ENCODE assay signal across 9 mouse cellular contexts in the genomic region with DNA sequence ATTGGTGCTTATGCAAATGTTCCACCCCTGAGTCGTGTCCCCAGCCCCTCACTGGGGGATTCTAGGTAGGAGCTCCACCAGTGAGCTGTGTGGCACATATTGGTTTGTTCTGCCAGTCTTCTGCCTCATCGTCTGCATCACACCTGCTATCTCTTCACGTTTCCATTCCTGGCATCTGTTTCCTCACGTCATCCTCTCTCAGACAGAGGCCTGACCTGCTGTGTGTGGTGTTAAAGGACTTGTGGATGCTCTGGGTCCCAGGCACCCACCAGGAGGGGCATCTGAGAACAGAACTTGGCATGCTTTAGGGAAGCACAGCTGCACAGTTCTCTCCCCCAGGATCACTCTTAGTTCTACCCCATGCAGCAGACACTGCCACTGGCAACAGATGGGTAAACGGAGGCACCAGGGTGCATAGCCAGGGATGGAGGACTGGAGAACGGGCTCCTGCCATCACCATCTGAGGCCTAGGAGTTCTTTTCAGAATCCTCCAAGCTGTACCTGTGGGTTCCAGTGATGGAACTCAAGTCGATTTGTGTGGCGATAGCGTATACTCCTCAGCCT. TPM values are rescaled to one million over a fixed set of nuclear protein-coding genes. Genes with fewer than 3 reads are reported as not detected.
DNase-seq lines count a peak whose midpoint lies in the region; ATAC-seq and TF ChIP-seq lines count a peak whose summit lies in the region.
"Had no signal": no experiment of that assay in that cellular context is flagged by ENCODE, and none has a peak within 500 bp of the region (broad histone marks: within the 10 kb centered on the region; RNA-seq: fewer than 3 reads in every experiment).

No protein-coding gene starts in this region.

- intact Hi-C loops in left cerebral cortex, postnatal 4 days (cut with DNase I): no loop called here

- H3K27me3 ChIP-seq in embryonic facial prominence, embryonic 14.5 days (replicated peaks; ENCODE audit: control insufficient read depth, insufficient read depth, low read length): peaks cover 44% of the 10 kb centered on the region
- peaks cover 22% of the 10 kb centered on the region; the same call in 1 of the 2 replicates for H3K27me3 ChIP-seq in hindbrain, postnatal 0 days (ENCODE audit: insufficient read depth, low read length)
- H3K27me3 ChIP-seq in midbrain, embryonic 16.5 days (ENCODE audit: control insufficient read depth, insufficient read depth, low read depth, low read length): peaks cover 25% of the 10 kb centered on the region

- peaks cover 15% of the 10 kb centered on the region; the same call in 1 of the 2 replicates for H3K4me1 ChIP-seq in embryonic facial prominence, embryonic 14.5 days (ENCODE audit: control insufficient read depth, insufficient read depth, low read length)
- peaks cover 15% of the 10 kb centered on the region for H3K4me1 ChIP-seq in hindbrain, postnatal 0 days (ENCODE audit: insufficient read depth, low read length)
- H3K4me1 ChIP-seq in midbrain, embryonic 16.5 days (ENCODE audit: control insufficient read depth, insufficient read depth, low read length): peaks cover 20% of the 10 kb centered on the region

- H3K4me2 ChIP-seq in embryonic facial prominence, embryonic 14.5 days (ENCODE audit: low read depth, low read length): peak overlapping the region; percentile 88; the same call in 1 of the 2 replicates
- peak overlapping the region; percentile 90 for H3K4me2 ChIP-seq in hindbrain, postnatal 0 days (ENCODE audit: low read depth, low read length)
- peak overlapping the region; percentile 65 for H3K4me2 ChIP-seq in midbrain, embryonic 16.5 days (ENCODE audit: low read length)

- H3K9ac ChIP-seq in embryonic facial prominence, embryonic 14.5 days (ENCODE audit: low read depth, low read length): no peak overlapping the region
- H3K9ac ChIP-seq in hindbrain, postnatal 0 days (replicated peaks; ENCODE audit: low read length): peak overlapping the region; percentile 69
- peak overlapping the region; percentile 90 for H3K9ac ChIP-seq in midbrain, embryonic 16.5 days (ENCODE audit: low read depth, low read length)

- H3K36me3 ChIP-seq in embryonic facial prominence, embryonic 14.5 days (ENCODE audit: control insufficient read depth, insufficient read depth, low read length): no peaks in the 10 kb centered on the region
- no peaks in the 10 kb centered on the region for H3K36me3 ChIP-seq in hindbrain, postnatal 0 days (ENCODE audit: insufficient read depth, low read length)
- no peaks in the 10 kb centered on the region for H3K36me3 ChIP-seq in midbrain, embryonic 16.5 days (ENCODE audit: control insufficient read depth, insufficient read depth, low read length)

- peak overlapping the region; percentile 80 for H3K4me3 ChIP-seq in layer of hippocampus, adult 2 months
- peak overlapping the region; percentile 61; the same call in 1 of the 2 replicates for H3K4me3 ChIP-seq in embryonic facial prominence, embryonic 14.5 days (ENCODE audit: low read depth, low read length)
- peak overlapping the region; percentile 63 for H3K4me3 ChIP-seq in hindbrain, postnatal 0 days (ENCODE audit: low read length)
- peak overlapping the region; percentile 76 for H3K4me3 ChIP-seq in midbrain, embryonic 16.5 days (ENCODE audit: low read depth, low read length)

- H3K9me3 ChIP-seq in embryonic facial prominence, embryonic 14.5 days (ENCODE audit: control insufficient read depth, low read length): no peaks in the 10 kb centered on the region
- H3K9me3 ChIP-seq in hindbrain, postnatal 0 days (ENCODE audit: low read length): no peaks in the 10 kb centered on the region
- no peaks in the 10 kb centered on the region for H3K9me3 ChIP-seq in midbrain, embryonic 16.5 days (replicated peaks; ENCODE audit: control insufficient read depth, low read length, poor library complexity, severe bottlenecking)

- 35% methylated on average over 9 of the region's 9 CpGs for WGBS in embryonic facial prominence, embryonic 14.5 days
- WGBS in hindbrain, postnatal 0 days: 32% methylated on average over 9 of the region's 9 CpGs
- 28% methylated on average over 9 of the region's 9 CpGs for WGBS in midbrain, embryonic 16.5 days

- ATAC-seq in embryonic facial prominence, embryonic 14.5 days (ENCODE audit: low read depth): no peak
- ATAC-seq in hindbrain, postnatal 0 days: no peak
- no peak for ATAC-seq in midbrain, embryonic 16.5 days

- DNase-seq in layer of hippocampus, adult 2 months (ENCODE audit: low spot score in 2 of 2): no peak
- no peak for DNase-seq in layer of hippocampus, postnatal 25 days (ENCODE audit: extremely low spot score in 1 of 2, low spot score in 1 of 2)
- no peak for DNase-seq in embryonic facial prominence, embryonic 14.5 days (ENCODE audit: low spot score)
- no peak for DNase-seq in hindbrain, postnatal 0 days (ENCODE audit: low spot score)
- DNase-seq in left cerebral cortex, postnatal 4 days: no peak
- DNase-seq in urinary bladder, postnatal 4 days (ENCODE audit: low spot score in 2 of 2): no peak
- DNase-seq in right cerebral cortex, postnatal 14 days: no peak
- DNase-seq: adrenal gland, postnatal 10 days had no signal

- peak overlapping the region; percentile 94 for H3K27ac ChIP-seq in layer of hippocampus, adult 2 months
- no peak overlapping the region for H3K27ac ChIP-seq in embryonic facial prominence, embryonic 14.5 days (replicated peaks; ENCODE audit: low read depth, low read length)
- peak overlapping the region; percentile 78 for H3K27ac ChIP-seq in hindbrain, postnatal 0 days
- H3K27ac ChIP-seq in midbrain, embryonic 16.5 days (ENCODE audit: low read length): peak overlapping the region; percentile 78; the same call in 1 of the 2 replicates

- no peak for TF ChIP-seq CTCF in layer of hippocampus, adult 2 months (conservative IDR thresholded peaks at IDR 0.05)
- no peak for TF ChIP-seq CTCF in hindbrain, postnatal 0 days (IDR thresholded peaks at IDR 0.05; ENCODE audit: low read depth)

RNA-seq across cellular contexts. Expression of a gene that starts 0.6 kb away (rescaled TPM):
- 1 to 10 TPM; 5.3 TPM for total RNA-seq in layer of hippocampus, adult 2 months (2021)
- total RNA-seq in layer of hippocampus, postnatal 25 days (2021): 1 to 10 TPM; 4.9 to 5.6 TPM
- polyA plus RNA-seq in embryonic facial prominence, embryonic 14.5 days (2014; fragmentation: Nextera tagmentation; extraction: Ambion mirVana): 4.8 and 5.2 TPM in 2 replicates
- total RNA-seq in hindbrain, postnatal 0 days (2014; rRNA removed): 14.8 and 15.3 TPM in 2 replicates
- 7.3 and 7.4 TPM in 2 replicates for polyA plus RNA-seq in hindbrain, postnatal 0 days (2015; fragmentation: Nextera tagmentation; extraction: Ambion mirVana)
- polyA plus RNA-seq in midbrain, embryonic 16.5 days (2015; fragmentation: Nextera tagmentation; extraction: Ambion mirVana): 4.7 and 5.4 TPM in 2 replicates
- total RNA-seq in left cerebral cortex, postnatal 4 days (2021): 1 to 10 TPM; 4.5 to 5.5 TPM

RNA-seq across cellular contexts. Expression of a gene that starts 4.0 kb away (rescaled TPM):
- 100 to 1,000 TPM; 263 to 264 TPM for total RNA-seq in layer of hippocampus, adult 2 months (2021)
- 100 to 1,000 TPM; 235 to 291 TPM for total RNA-seq in layer of hippocampus, postnatal 25 days (2021)
- 1.1 and 1.4 TPM in 2 replicates for polyA plus RNA-seq in embryonic facial prominence, embryonic 14.5 days (2014; fragmentation: Nextera tagmentation; extraction: Ambion mirVana)
- 81.4 and 89.1 TPM in 2 replicates for total RNA-seq in hindbrain, postnatal 0 days (2014; rRNA removed)
- 16.8 and 16.9 TPM in 2 replicates for polyA plus RNA-seq in hindbrain, postnatal 0 days (2015; fragmentation: Nextera tagmentation; extraction: Ambion mirVana)
- 23.5 and 29.0 TPM in 2 replicates for polyA plus RNA-seq in midbrain, embryonic 16.5 days (2015; fragmentation: Nextera tagmentation; extraction: Ambion mirVana)
- 100 to 1,000 TPM; 204 to 221 TPM for total RNA-seq in left cerebral cortex, postnatal 4 days (2021)

RNA-seq across cellular contexts. Expression of a gene that starts 13.5 kb away (rescaled TPM):
- 1 to 10 TPM in 1 of 2 experiments, not detected in 1; 2.1 TPM for total RNA-seq in layer of hippocampus, adult 2 months (2021)
- 1 to 10 TPM in 1 of 2 experiments, under 1 TPM in 1; 0.98 to 3.3 TPM for total RNA-seq in layer of hippocampus, postnatal 25 days (2021)
- polyA plus RNA-seq in embryonic facial prominence, embryonic 14.5 days (2014; fragmentation: Nextera tagmentation; extraction: Ambion mirVana): 1.0 TPM in 1 of 2 replicates, not detected in the other
- not detected in 2 replicates for total RNA-seq in hindbrain, postnatal 0 days (2014; rRNA removed)
- polyA plus RNA-seq in hindbrain, postnatal 0 days (2015; fragmentation: Nextera tagmentation; extraction: Ambion mirVana): 1.7 and 3.4 TPM in 2 replicates
- polyA plus RNA-seq in midbrain, embryonic 16.5 days (2015; fragmentation: Nextera tagmentation; extraction: Ambion mirVana): 1.4 TPM in 1 of 2 replicates, not detected in the other
- total RNA-seq in left cerebral cortex, postnatal 4 days (2021): 1 to 10 TPM in 1 of 2 experiments, under 1 TPM in 1; 0.70 to 1.6 TPM

RNA-seq across cellular contexts. Expression of a gene that starts 26.1 kb away (rescaled TPM):
- total RNA-seq in layer of hippocampus, adult 2 months (2021): under 1 TPM; 0.72 to 0.81 TPM
- total RNA-seq in layer of hippocampus, postnatal 25 days (2021): under 1 TPM; 0.42 to 0.47 TPM
- polyA plus RNA-seq in embryonic facial prominence, embryonic 14.5 days (2014; fragmentation: Nextera tagmentation; extraction: Ambion mirVana): 0.84 and 0.87 TPM in 2 replicates
- 0.42 and 0.50 TPM in 2 replicates for total RNA-seq in hindbrain, postnatal 0 days (2014; rRNA removed)
- 0.52 and 0.60 TPM in 2 replicates for polyA plus RNA-seq in hindbrain, postnatal 0 days (2015; fragmentation: Nextera tagmentation; extraction: Ambion mirVana)
- 0.20 and 0.50 TPM in 2 replicates for polyA plus RNA-seq in midbrain, embryonic 16.5 days (2015; fragmentation: Nextera tagmentation; extraction: Ambion mirVana)
- total RNA-seq in left cerebral cortex, postnatal 4 days (2021): under 1 TPM; 0.22 to 0.36 TPM

RNA-seq across cellular contexts. Expression of a gene that starts 50.0 kb away (rescaled TPM):
- total RNA-seq in layer of hippocampus, adult 2 months (2021): 100 to 1,000 TPM; 101 to 112 TPM
- 100 to 1,000 TPM in 1 of 2 experiments, 10 to 100 TPM in 1; 88.0 to 106 TPM for total RNA-seq in layer of hippocampus, postnatal 25 days (2021)
- polyA plus RNA-seq in embryonic facial prominence, embryonic 14.5 days (2014; fragmentation: Nextera tagmentation; extraction: Ambion mirVana): 2.6 and 2.7 TPM in 2 replicates
- total RNA-seq in hindbrain, postnatal 0 days (2014; rRNA removed): 84.2 and 99.0 TPM in 2 replicates
- polyA plus RNA-seq in hindbrain, postnatal 0 days (2015; fragmentation: Nextera tagmentation; extraction: Ambion mirVana): 62.2 and 65.8 TPM in 2 replicates
- polyA plus RNA-seq in midbrain, embryonic 16.5 days (2015; fragmentation: Nextera tagmentation; extraction: Ambion mirVana): 88.4 and 107 TPM in 2 replicates
- total RNA-seq in left cerebral cortex, postnatal 4 days (2021): 100 to 1,000 TPM; 153 to 162 TPM
